Mouse (Mus musculus) cerebellum, adult 2 months (tissue): ENCODE results near the gene Myo10.

Experiments
- CTCF ChIP-seq: fragments of 200-500 bp; IDR thresholded peaks from 2 replicates; pipeline ENCODE4 v1.5.1; 2011; ENCODE audit warnings: low read depth, mild to moderate bottlenecking, control low read depth, low read length, moderate library complexity, borderline replicate concordance; ENCODE audit not compliant: insufficient read depth
- POLR2A ChIP-seq: fragments of 200-500 bp; IDR thresholded peaks from 2 replicates; pipeline ENCODE4 v1.6.1; 2011; ENCODE audit warnings: low read length, control low read depth, borderline replicate concordance; ENCODE audit not compliant: insufficient read depth

GRCm38 (mm10) chr15:25763106-25763505 lies 140.8 kb downstream of the Myo10 start:
- TF ChIP-seq CTCF: no peak
- no peak for TF ChIP-seq POLR2A
